Mouse (Mus musculus) midbrain, postnatal 0 days (tissue): ENCODE data around the gene Tra2a. TPM values are rescaled to one million over a fixed set of nuclear protein-coding genes. Genes with fewer than 3 reads are reported as not detected.
A peak's percentile ranks its signal among the peaks of the same experiment; 100 is the strongest.

ENCODE experiments used
- ATAC-seq: fragments of 200-750 bp; cut with Nextera tagmentation; 2 replicates; pipeline ENCODE4 v1.8.0; 2017; ENCODE audit warnings: moderate number of reproducible peaks, mild to moderate bottlenecking, moderate TSS enrichment, moderate library complexity; ENCODE audit not compliant: low FRiP score
- DNase-seq: peaks from one replicate; pipeline ENCODE4 v3.0.0-alpha.2; 2015; ENCODE audit warnings: low spot score
- H3K27ac ChIP-seq: fragments of 300-500 bp; sonication (generic); 2 replicates; pipeline ENCODE4 v1.5.1; 2014; ENCODE audit warnings: low read depth, mild to moderate bottlenecking, low read length, mixed read lengths
- H3K27me3 ChIP-seq: fragments of 300-500 bp; sonication (generic); 2 replicates; pipeline ENCODE4 v1.6.1; 2014; ENCODE audit warnings: low read length, control low read depth, mixed read lengths; ENCODE audit not compliant: insufficient read depth
- H3K36me3 ChIP-seq: fragments of 300-500 bp; sonication (generic); 2 replicates; pipeline ENCODE4 v1.6.1; 2014; ENCODE audit warnings: low read length, control low read depth, mixed read lengths; ENCODE audit not compliant: insufficient read depth
- H3K4me1 ChIP-seq: fragments of 300-500 bp; sonication (generic); 2 replicates; pipeline ENCODE4 v1.6.1; 2014; ENCODE audit warnings: mild to moderate bottlenecking, control low read depth, antibody characterized with exemption, low read length, mixed read lengths; ENCODE audit not compliant: insufficient read depth
- H3K4me2 ChIP-seq: fragments of 300-500 bp; sonication (generic); 2 replicates; pipeline ENCODE4 v1.6.1; 2014; ENCODE audit warnings: low read depth, mild to moderate bottlenecking, low read length, mixed read lengths; ENCODE audit not compliant: poor library complexity, severe bottlenecking
- H3K4me3 ChIP-seq: fragments of 300-500 bp; sonication (generic); 2 replicates; pipeline ENCODE4 v1.5.1; 2014; ENCODE audit warnings: low read depth, mild to moderate bottlenecking, low read length, moderate library complexity
- H3K9ac ChIP-seq: fragments of 300-500 bp; sonication (generic); replicated peaks from 2 replicates; pipeline ENCODE4 v1.6.1; 2014; ENCODE audit warnings: mild to moderate bottlenecking, low read length, moderate library complexity, mixed read lengths; ENCODE audit not compliant: poor library complexity, severe bottlenecking
- H3K9me3 ChIP-seq: fragments of 300-500 bp; sonication (generic); 2 replicates; pipeline ENCODE4 v1.6.1; 2016; ENCODE audit warnings: low read length, control low read depth
- CTCF ChIP-seq: IDR thresholded peaks from 2 replicates; pipeline ENCODE4 v1.5.1; 2016; ENCODE audit warnings: antibody characterized with exemption, mild to moderate bottlenecking
- WGBS: fragments of 180-500 bp; shearing (Covaris S2); extraction: QIAGEN DNeasy Blood & Tissue Kit; methylation state at CpG from one replicate; pipeline ENCODE4 v1.1.7; 2014; 5-methylcytosine and 5-hydroxymethylcytosine counted together
- polyA plus RNA-seq: library from polyadenylated mRNA; unstranded; fragments of >200 nt; fragmentation: Nextera tagmentation; extraction: Ambion mirVana; gene quantifications from 2 replicates; pipeline ENCODE4 v1.2.1, GENCODE M21; 2015
- total RNA-seq: library from RNA; depleted of rRNA; stranded (reverse); fragments of >200 nt; gene quantifications from 2 replicates; pipeline ENCODE4 v1.2.3, GENCODE M21; 2014; rRNA removed

Gene Tra2a
- total RNA-seq (66.9 and 70.7 TPM in 2 replicates), polyA plus RNA-seq (35.3 and 41.8 TPM in 2 replicates)

DNA sequence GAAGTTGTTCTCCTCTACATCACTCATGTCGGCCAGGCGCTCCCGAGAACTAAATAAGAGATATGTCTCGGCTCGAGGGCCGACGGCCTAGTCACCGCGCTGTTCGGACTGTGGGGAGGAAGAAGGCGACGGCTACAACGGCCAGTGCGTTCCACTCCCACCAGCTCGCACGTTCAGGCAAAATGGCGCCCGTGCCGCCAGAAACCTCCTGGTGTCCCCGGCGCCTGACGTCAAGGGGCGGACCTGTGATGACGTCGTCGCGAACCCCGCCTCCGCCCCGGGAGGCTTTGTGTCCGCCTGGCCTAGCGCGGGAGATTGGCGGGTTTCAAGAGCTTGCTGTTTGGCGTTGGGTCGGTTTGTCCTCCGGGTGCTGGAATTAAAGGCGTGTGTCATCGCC lies at the start of gene Tra2a:
Gene Tra2a (minus strand): TSS at position 187 of the 397 bp plus-strand sequence.
- Histone ChIP-seq H3K4me1 (no peaks in the 10 kb centered on the region), H3K36me3 (no peaks in the 10 kb centered on the region), H3K27me3 (no peaks in the 10 kb centered on the region), H3K9ac (peak within 1 kb of the TSS; percentile 98), H3K4me2 (peak within 1 kb of the TSS; percentile 73), H3K4me3 (peak within 1 kb of the TSS; percentile 100), H3K9me3 (no peaks in the 10 kb centered on the region), H3K27ac (peak within 1 kb of the TSS; percentile 98)
- TF ChIP-seq CTCF: no peak
- ATAC-seq (peak; percentile 97), DNase-seq (peak; percentile 97)
- under 1% methylated on average over 39 of the region's 39 CpGs for WGBS

DNA sequence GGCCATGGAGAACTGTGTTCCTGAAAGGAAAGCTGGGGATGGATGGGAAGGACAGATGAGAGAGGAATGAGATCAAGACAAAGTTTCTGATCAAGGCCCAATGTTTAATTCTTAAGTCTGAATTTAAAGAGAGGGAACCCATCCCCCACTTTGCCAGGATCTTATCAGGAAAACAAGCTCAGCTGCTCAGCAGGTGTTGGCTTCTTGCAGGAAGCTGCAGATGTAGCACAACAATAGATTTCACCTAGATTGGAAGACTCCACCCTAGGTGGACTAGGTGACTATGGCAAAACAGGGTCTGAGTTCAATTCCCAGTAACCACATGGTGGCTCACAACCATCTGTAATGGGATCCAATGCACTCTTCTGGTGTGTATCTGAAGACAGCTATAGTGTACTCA lies 34.5 kb upstream of the Tra2a start:
- H3K9ac ChIP-seq: no peak overlapping the region
- no peaks in the 10 kb centered on the region for H3K27me3 ChIP-seq
- H3K9me3 ChIP-seq: no peaks in the 10 kb centered on the region
- H3K36me3 ChIP-seq: no peaks in the 10 kb centered on the region
- H3K27ac ChIP-seq: no peak overlapping the region
- TF ChIP-seq CTCF: no peak
- DNase-seq: no peak
- H3K4me2 ChIP-seq: no peak overlapping the region
- no peaks in the 10 kb centered on the region for H3K4me1 ChIP-seq
- ATAC-seq: no peak
- H3K4me3 ChIP-seq: no peak overlapping the region

DNA sequence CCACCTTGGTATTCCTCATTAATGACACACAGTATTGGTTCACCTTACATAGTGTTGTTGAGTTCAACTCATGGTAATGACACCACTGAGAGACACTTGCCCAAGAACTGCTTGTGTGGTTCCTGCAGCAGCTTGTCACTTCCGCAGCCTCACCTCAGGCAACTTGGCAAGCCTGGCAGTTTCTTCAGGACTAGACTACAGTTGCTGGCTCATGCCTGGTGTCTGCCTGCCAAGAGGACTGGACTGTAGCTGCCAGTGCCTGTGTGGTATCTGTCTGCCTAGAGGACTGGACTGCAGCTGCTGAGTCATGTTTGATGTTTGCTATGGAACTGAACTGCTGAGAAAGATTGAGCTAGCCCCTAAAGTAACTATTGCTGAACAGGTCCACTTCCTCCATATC lies 18.3 kb upstream of the Tra2a start:
- Histone ChIP-seq H3K4me1 (no peaks in the 10 kb centered on the region), H3K27ac (no peak overlapping the region), H3K9ac (no peak overlapping the region), H3K4me3 (no peak overlapping the region), H3K36me3 (no peaks in the 10 kb centered on the region), H3K27me3 (no peaks in the 10 kb centered on the region), H3K9me3 (no peaks in the 10 kb centered on the region), H3K4me2 (no peak overlapping the region)
- peak; percentile 86 for DNase-seq
- TF ChIP-seq CTCF: no peak
- WGBS: 82% methylated on average over 1 of the region's 1 CpGs
- ATAC-seq: no peak

DNA sequence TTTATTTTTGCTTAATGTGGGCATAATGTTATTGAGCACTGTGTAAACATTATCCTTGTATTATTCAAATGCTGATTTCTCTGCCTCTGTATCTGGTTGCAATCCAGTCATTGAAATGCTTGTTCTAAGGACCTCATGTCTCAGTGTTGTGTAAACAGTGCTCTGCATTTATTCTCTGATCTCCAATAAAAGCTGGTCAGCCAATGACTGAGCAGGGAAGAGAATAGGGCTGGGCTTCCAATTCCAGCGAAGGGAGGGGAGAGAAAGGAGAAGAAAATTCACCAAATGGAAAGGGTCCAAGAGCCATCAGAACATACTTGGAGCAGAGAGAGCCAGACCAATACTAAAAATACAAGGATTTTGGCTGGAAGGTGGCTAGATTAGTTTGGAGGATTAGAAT lies 17.1 kb upstream of the Tra2a start:
- Histone ChIP-seq H3K9ac (no peak overlapping the region), H3K27ac (no peak overlapping the region), H3K4me2 (no peak overlapping the region), H3K9me3 (no peaks in the 10 kb centered on the region), H3K4me3 (no peak overlapping the region), H3K4me1 (no peaks in the 10 kb centered on the region), H3K36me3 (no peaks in the 10 kb centered on the region), H3K27me3 (no peaks in the 10 kb centered on the region)
- DNase-seq (no peak), ATAC-seq (no peak)
- TF ChIP-seq CTCF: no peak
- WGBS: 30% methylated on average over 1 of the region's 1 CpGs

DNA sequence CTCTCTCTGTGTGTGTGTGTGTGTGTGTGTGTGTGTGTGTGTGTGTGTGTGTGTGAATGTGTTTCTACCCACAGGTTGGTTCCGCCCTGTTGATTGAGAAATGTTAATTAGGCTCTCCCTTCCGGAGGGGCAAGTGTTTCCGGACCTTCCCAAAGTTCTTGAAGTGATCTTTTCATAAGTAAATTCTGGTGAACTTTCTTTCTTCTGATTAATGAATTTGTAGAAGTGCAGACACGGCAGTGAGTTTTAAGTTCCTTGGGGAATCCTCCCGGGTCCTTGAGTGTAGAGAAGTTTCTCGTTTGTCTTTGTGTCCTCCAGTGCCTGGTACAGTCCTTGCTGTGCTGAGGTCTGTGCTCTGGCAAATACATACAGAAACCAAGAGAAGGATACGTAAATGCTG lies 11.5 kb upstream of the Tra2a start:
- Histone ChIP-seq H3K4me3 (no peak overlapping the region), H3K4me2 (no peak overlapping the region), H3K4me1 (no peaks in the 10 kb centered on the region), H3K9me3 (no peaks in the 10 kb centered on the region), H3K36me3 (no peaks in the 10 kb centered on the region), H3K27ac (no peak overlapping the region), H3K27me3 (no peaks in the 10 kb centered on the region), H3K9ac (no peak overlapping the region)
- WGBS: 91% methylated on average over 7 of the region's 7 CpGs
- no peak for DNase-seq
- no peak for TF ChIP-seq CTCF
- ATAC-seq: no peak

DNA sequence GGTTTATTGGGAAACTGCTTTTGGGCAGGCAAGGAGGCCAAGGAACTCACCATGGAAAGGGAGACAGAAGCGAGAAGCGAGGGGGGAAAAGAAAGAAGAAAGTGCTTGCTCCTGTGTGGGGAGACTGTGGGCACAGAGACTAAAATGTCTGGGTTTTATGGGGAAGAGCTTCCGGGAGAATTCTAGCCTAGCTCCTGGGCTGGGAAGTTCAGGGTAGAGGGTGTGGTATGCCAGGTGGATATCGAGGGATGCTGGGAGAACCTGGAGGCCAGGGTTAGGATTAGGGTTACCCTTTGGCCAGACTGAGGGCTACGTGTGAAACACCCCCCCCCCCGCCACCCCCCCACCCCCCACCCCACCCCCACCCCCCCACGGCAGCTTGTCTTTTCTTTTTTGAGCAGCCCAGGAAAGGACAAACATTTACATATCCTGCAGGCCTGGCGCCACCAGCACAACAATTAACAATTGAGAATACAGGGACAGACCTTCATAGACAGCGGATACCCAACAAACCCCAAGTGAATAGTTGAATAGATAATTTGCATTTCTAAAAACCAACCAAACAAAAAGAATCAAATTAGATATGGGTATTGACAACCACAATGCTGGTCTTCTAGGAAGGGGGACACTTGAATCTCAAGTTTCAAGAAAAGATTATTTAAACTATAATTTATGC lies 10.7 kb upstream of the Tra2a start:
- H3K4me2 ChIP-seq: no peak overlapping the region
- no peaks in the 10 kb centered on the region for H3K27me3 ChIP-seq
- 29% methylated on average over 9 of the region's 9 CpGs for WGBS
- no peak overlapping the region for H3K27ac ChIP-seq
- no peak overlapping the region for H3K9ac ChIP-seq
- H3K4me1 ChIP-seq: no peaks in the 10 kb centered on the region
- DNase-seq (no peak), ATAC-seq (no peak)
- no peak overlapping the region for H3K4me3 ChIP-seq
- no peak for TF ChIP-seq CTCF
- no peaks in the 10 kb centered on the region for H3K36me3 ChIP-seq
- H3K9me3 ChIP-seq: no peaks in the 10 kb centered on the region
